Comparison of ENCODE assay signal across 8 mouse cellular contexts in the genomic region with DNA sequence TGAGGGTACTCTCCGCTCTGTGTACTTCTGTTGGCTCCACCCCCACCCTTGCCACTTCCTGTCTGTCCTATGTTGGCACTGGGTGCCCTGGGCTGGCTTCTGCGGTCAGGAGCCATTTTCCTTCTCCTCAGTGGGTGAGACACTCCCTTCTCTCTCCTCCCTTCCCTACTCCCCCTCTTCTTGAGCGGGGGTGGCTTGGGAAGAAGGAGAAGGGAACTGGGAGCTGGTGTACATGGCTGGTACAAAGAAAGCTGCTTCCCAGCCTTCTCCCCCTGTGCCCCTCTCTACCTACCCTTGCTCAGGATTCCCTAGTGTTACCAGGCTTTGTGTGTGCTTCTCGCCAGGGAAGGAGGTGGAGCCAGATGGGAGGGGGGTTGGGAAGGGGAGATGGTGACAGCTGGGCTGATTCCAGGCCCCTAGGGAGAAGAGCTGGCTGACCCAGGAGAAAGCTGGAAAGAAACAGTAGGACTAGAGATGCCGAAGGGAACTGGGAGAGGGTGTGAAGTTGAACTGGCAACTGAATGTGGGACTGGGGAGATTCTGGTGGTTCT. TPM values are rescaled to one million over a fixed set of nuclear protein-coding genes. Genes with fewer than 3 reads are reported as not detected.
A peak's percentile ranks its signal among the peaks of the same experiment; 100 is the strongest.
DNase-seq lines count a peak whose midpoint lies in the region; ATAC-seq and TF ChIP-seq lines count a peak whose summit lies in the region.

No protein-coding gene starts in this region.

- no peaks in the 10 kb centered on the region for H3K9me3 ChIP-seq in embryonic facial prominence, embryonic 10.5 days
- no peaks in the 10 kb centered on the region for H3K9me3 ChIP-seq in liver, embryonic 12.5 days (replicated peaks)
- H3K9me3 ChIP-seq in midbrain, postnatal 0 days (ENCODE audit: low read length): no peaks in the 10 kb centered on the region

- H3K79me2 ChIP-seq in C2C12 (ENCODE audit: control insufficient read depth, insufficient read depth): peaks cover 77% of the 10 kb centered on the region

- H3K9ac ChIP-seq in liver, embryonic 12.5 days: 0 out of 2 replicates have a peak overlapping the region, but pooled peaks have one; percentile 8
- no peak overlapping the region; the same call in 1 of the 2 replicates for H3K9ac ChIP-seq in midbrain, postnatal 0 days (replicated peaks; ENCODE audit: low read length, poor library complexity, severe bottlenecking)

- peak overlapping the region; percentile 92 for H3K4me3 ChIP-seq in C2C12 (ENCODE audit: insufficient read depth, poor library complexity, severe bottlenecking)
- H3K4me3 ChIP-seq in embryonic facial prominence, embryonic 10.5 days: peak overlapping the region; percentile 100
- no peak overlapping the region for H3K4me3 ChIP-seq in liver, embryonic 12.5 days
- no peak overlapping the region for H3K4me3 ChIP-seq in midbrain, postnatal 0 days (ENCODE audit: low read depth, low read length)

- TF ChIP-seq CTCF in C2C12 (IDR thresholded peaks at IDR 0.05; ENCODE audit: control insufficient read depth, insufficient read depth, insufficient read length): no peak
- no peak for TF ChIP-seq CTCF in midbrain, postnatal 0 days (IDR thresholded peaks at IDR 0.05)

- peaks cover 50% of the 10 kb centered on the region for H3K79me3 ChIP-seq in C2C12 (ENCODE audit: low read depth)

- peak; percentile 65 for DNase-seq in adrenal gland, postnatal 14 days
- DNase-seq in adrenal gland, postnatal 4 days (ENCODE audit: low spot score in 2 of 2): no peak
- DNase-seq in embryonic facial prominence, embryonic 10.5 days (ENCODE audit: low spot score): no peak
- DNase-seq in heart, postnatal 36 days: peak; percentile 52 to 56
- peak; percentile 63 for DNase-seq in midbrain, postnatal 0 days (ENCODE audit: low spot score)
- no peak for DNase-seq in testis, postnatal 14 days (ENCODE audit: low spot score)

- ATAC-seq in liver, embryonic 12.5 days: no peak
- no peak for ATAC-seq in midbrain, postnatal 0 days (ENCODE audit: low FRiP score)

- peak overlapping the region; percentile 58 for H3K27ac ChIP-seq in embryonic facial prominence, embryonic 10.5 days (replicated peaks)
- peak overlapping the region; percentile 53 for H3K27ac ChIP-seq in liver, embryonic 12.5 days
- H3K27ac ChIP-seq in midbrain, postnatal 0 days (ENCODE audit: low read depth, low read length): no peak overlapping the region

- H3K4me1 ChIP-seq in embryonic facial prominence, embryonic 10.5 days: peaks cover 59% of the 10 kb centered on the region
- peaks cover 79% of the 10 kb centered on the region for H3K4me1 ChIP-seq in liver, embryonic 12.5 days
- peaks cover 23% of the 10 kb centered on the region for H3K4me1 ChIP-seq in midbrain, postnatal 0 days (ENCODE audit: insufficient read depth, low read length)

- 58% methylated on average over 5 of the region's 5 CpGs for WGBS in embryonic facial prominence, embryonic 10.5 days
- 70% methylated on average over 5 of the region's 5 CpGs for WGBS in liver, embryonic 12.5 days (ENCODE audit: insufficient replicate concordance)
- 26% methylated on average over 5 of the region's 5 CpGs for whole genome bisulfite sequencing in midbrain, postnatal 0 days

- intact Hi-C loops in heart, postnatal 36 days (cut with DNase I): no loop called here

- H3K4me2 ChIP-seq in liver, embryonic 12.5 days: peak overlapping the region; percentile 99
- peak overlapping the region; percentile 91 for H3K4me2 ChIP-seq in midbrain, postnatal 0 days (ENCODE audit: low read depth, low read length, poor library complexity, severe bottlenecking)

- H3K27me3 ChIP-seq in C2C12 (ENCODE audit: control insufficient read depth, insufficient read depth, insufficient read length): no peaks in the 10 kb centered on the region
- H3K27me3 ChIP-seq in embryonic facial prominence, embryonic 10.5 days (replicated peaks; ENCODE audit: low read depth, poor library complexity, severe bottlenecking): no peaks in the 10 kb centered on the region
- H3K27me3 ChIP-seq in liver, embryonic 12.5 days (replicated peaks): no peaks in the 10 kb centered on the region
- no peaks in the 10 kb centered on the region for H3K27me3 ChIP-seq in midbrain, postnatal 0 days (ENCODE audit: insufficient read depth, low read length)

- H3ac ChIP-seq in C2C12 (ENCODE audit: control insufficient read depth, insufficient read length, low read depth): peak overlapping the region; percentile 46

- peaks cover 56% of the 10 kb centered on the region for H3K36me3 ChIP-seq in C2C12 (ENCODE audit: control insufficient read depth, insufficient read depth)
- peaks cover 74% of the 10 kb centered on the region for H3K36me3 ChIP-seq in embryonic facial prominence, embryonic 10.5 days (replicated peaks)
- peaks cover 68% of the 10 kb centered on the region for H3K36me3 ChIP-seq in liver, embryonic 12.5 days
- H3K36me3 ChIP-seq in midbrain, postnatal 0 days (ENCODE audit: insufficient read depth, low read length): peaks cover 51% of the 10 kb centered on the region

TF ChIP-seq in C2C12, 6 proteins besides CTCF, POLR2A, EP300 and RAD21:
- peak; percentile 43 for TF ChIP-seq MYOD1 (IDR thresholded peaks at IDR 0.05; ENCODE audit: control insufficient read depth, insufficient read length, low read depth)
- TF ChIP-seq CEBPB (IDR thresholded peaks at IDR 0.05; ENCODE audit: low read depth): no peak
- no peak for TF ChIP-seq FOSL1 (IDR thresholded peaks at IDR 0.05; ENCODE audit: insufficient read depth, low read length, poor library complexity, severe bottlenecking)

RNA-seq across cellular contexts. Expression of gene Chd4, which starts 3.7 kb away (rescaled TPM):
- 189 and 192 TPM in 2 replicates for total RNA-seq in adrenal gland, postnatal 14 days (2021)
- 100 to 1,000 TPM; 227 to 264 TPM for total RNA-seq in adrenal gland, postnatal 4 days (2021)
- 99.7 TPM for polyA plus RNA-seq in C2C12 (2012; fragmentation: generic; extraction: Trizol)
- polyA plus RNA-seq in embryonic facial prominence, embryonic 10.5 days (2016; fragmentation: Nextera tagmentation; extraction: Ambion mirVana): 102 and 105 TPM in 2 replicates
- 100 to 1,000 TPM; 118 to 127 TPM for total RNA-seq in heart, postnatal 36 days (2021)
- 38.3 and 40.5 TPM in 2 replicates for polyA plus RNA-seq in liver, embryonic 12.5 days (2016; fragmentation: Nextera tagmentation; extraction: Ambion mirVana)
- 117 and 133 TPM in 2 replicates for total RNA-seq in midbrain, postnatal 0 days (2014; rRNA removed)
- 72.9 and 89.1 TPM in 2 replicates for polyA plus RNA-seq in midbrain, postnatal 0 days (2015; fragmentation: Nextera tagmentation; extraction: Ambion mirVana)

RNA-seq across cellular contexts. Expression of gene Lpar5, which starts 31.8 kb away (rescaled TPM):
- total RNA-seq in adrenal gland, postnatal 14 days (2021): 0.44 and 2.1 TPM in 2 replicates
- 1 to 10 TPM in 1 of 2 experiments, under 1 TPM in 1; 0.84 to 1.0 TPM for total RNA-seq in adrenal gland, postnatal 4 days (2021)
- polyA plus RNA-seq in C2C12 (2012; fragmentation: generic; extraction: Trizol): not detected
- 0.10 and 0.21 TPM in 2 replicates for polyA plus RNA-seq in embryonic facial prominence, embryonic 10.5 days (2016; fragmentation: Nextera tagmentation; extraction: Ambion mirVana)
- under 1 TPM in 1 of 2 experiments, not detected in 1; 0.24 TPM for total RNA-seq in heart, postnatal 36 days (2021)
- 1.9 and 2.2 TPM in 2 replicates for polyA plus RNA-seq in liver, embryonic 12.5 days (2016; fragmentation: Nextera tagmentation; extraction: Ambion mirVana)
- total RNA-seq in midbrain, postnatal 0 days (2014; rRNA removed): 0.90 and 1.7 TPM in 2 replicates
- polyA plus RNA-seq in midbrain, postnatal 0 days (2015; fragmentation: Nextera tagmentation; extraction: Ambion mirVana): 0.52 and 0.71 TPM in 2 replicates

RNA-seq across cellular contexts. Expression of gene Nop2, which starts 32.2 kb away (rescaled TPM):
- 47.0 and 53.7 TPM in 2 replicates for total RNA-seq in adrenal gland, postnatal 14 days (2021)
- 10 to 100 TPM; 36.5 to 36.8 TPM for total RNA-seq in adrenal gland, postnatal 4 days (2021)
- polyA plus RNA-seq in C2C12 (2012; fragmentation: generic; extraction: Trizol): 132 TPM
- polyA plus RNA-seq in embryonic facial prominence, embryonic 10.5 days (2016; fragmentation: Nextera tagmentation; extraction: Ambion mirVana): 94.1 and 99.4 TPM in 2 replicates
- 10 to 100 TPM; 20.3 to 21.0 TPM for total RNA-seq in heart, postnatal 36 days (2021)
- 83.1 and 85.3 TPM in 2 replicates for polyA plus RNA-seq in liver, embryonic 12.5 days (2016; fragmentation: Nextera tagmentation; extraction: Ambion mirVana)
- 34.5 and 45.8 TPM in 2 replicates for total RNA-seq in midbrain, postnatal 0 days (2014; rRNA removed)
- 41.4 and 42.6 TPM in 2 replicates for polyA plus RNA-seq in midbrain, postnatal 0 days (2015; fragmentation: Nextera tagmentation; extraction: Ambion mirVana)

RNA-seq across cellular contexts. Expression of gene Iffo1, which starts 45.5 kb away (rescaled TPM):
- 18.6 and 25.0 TPM in 2 replicates for total RNA-seq in adrenal gland, postnatal 14 days (2021)
- 10 to 100 TPM; 42.7 to 49.9 TPM for total RNA-seq in adrenal gland, postnatal 4 days (2021)
- polyA plus RNA-seq in C2C12 (2012; fragmentation: generic; extraction: Trizol): 18.4 TPM
- 11.0 and 11.1 TPM in 2 replicates for polyA plus RNA-seq in embryonic facial prominence, embryonic 10.5 days (2016; fragmentation: Nextera tagmentation; extraction: Ambion mirVana)
- total RNA-seq in heart, postnatal 36 days (2021): 1 to 10 TPM; 6.6 to 9.4 TPM
- 6.6 and 7.3 TPM in 2 replicates for polyA plus RNA-seq in liver, embryonic 12.5 days (2016; fragmentation: Nextera tagmentation; extraction: Ambion mirVana)
- 33.3 and 33.9 TPM in 2 replicates for total RNA-seq in midbrain, postnatal 0 days (2014; rRNA removed)
- polyA plus RNA-seq in midbrain, postnatal 0 days (2015; fragmentation: Nextera tagmentation; extraction: Ambion mirVana): 19.0 and 20.4 TPM in 2 replicates

RNA-seq across cellular contexts. Expression of gene Acrbp, which starts 50.0 kb away (rescaled TPM):
- total RNA-seq in adrenal gland, postnatal 14 days (2021): 7.5 and 8.2 TPM in 2 replicates
- 1 to 10 TPM; 7.3 to 8.0 TPM for total RNA-seq in adrenal gland, postnatal 4 days (2021)
- 0.91 TPM for polyA plus RNA-seq in C2C12 (2012; fragmentation: generic; extraction: Trizol)
- 15.9 and 17.8 TPM in 2 replicates for polyA plus RNA-seq in embryonic facial prominence, embryonic 10.5 days (2016; fragmentation: Nextera tagmentation; extraction: Ambion mirVana)
- total RNA-seq in heart, postnatal 36 days (2021): 1 to 10 TPM; 1.7 to 2.1 TPM
- 2.8 and 3.7 TPM in 2 replicates for polyA plus RNA-seq in liver, embryonic 12.5 days (2016; fragmentation: Nextera tagmentation; extraction: Ambion mirVana)
- 6.9 and 12.6 TPM in 2 replicates for total RNA-seq in midbrain, postnatal 0 days (2014; rRNA removed)
- polyA plus RNA-seq in midbrain, postnatal 0 days (2015; fragmentation: Nextera tagmentation; extraction: Ambion mirVana): 7.2 and 7.8 TPM in 2 replicates

Comparison
In these comparisons a context has a peak if more than half of its experiments do, and no peak if none do; other contexts are left out.
1. DNase-seq: peak in adrenal gland, postnatal 14 days (single experiment), heart, postnatal 36 days (2 of 2) and midbrain, postnatal 0 days (single experiment); none in adrenal gland, postnatal 4 days (0 of 2), embryonic facial prominence, embryonic 10.5 days (single experiment) and testis, postnatal 14 days (single experiment).
2. H3K4me3 ChIP-seq: peak in C2C12 (single experiment) and embryonic facial prominence, embryonic 10.5 days (single experiment); none in liver, embryonic 12.5 days (single experiment) and midbrain, postnatal 0 days (single experiment).